Mouse (Mus musculus): ENCODE results near the gene Xxylt1. TPM values are rescaled to one million over a fixed set of nuclear protein-coding genes. Genes with fewer than 3 reads are reported as not detected.

Xxylt1 gene
- total and polyA plus RNA-seq, 3 experiments = 12.8 to 164 (median 26.6) TPM

- no peak for DNase-seq (ENCODE audit: low read depth, low spot score)
- H3K27me3 ChIP-seq (ENCODE audit: control insufficient read depth in 1 of 2, insufficient read depth in 2 of 2, low read length in 2 of 2) = no peaks in the 10 kb centered on the region
- TF ChIP-seq GABPA (IDR thresholded peaks at IDR 0.05; ENCODE audit: low read depth, low read length) = no peak
- no peak for TF ChIP-seq MAX (IDR thresholded peaks at IDR 0.05; ENCODE audit: low read length)
- TF ChIP-seq UBTF (IDR thresholded peaks at IDR 0.05; ENCODE audit: borderline replicate concordance, insufficient read depth, low read depth, low read length) = no peak
- TF ChIP-seq MYC (IDR thresholded peaks at IDR 0.05; ENCODE audit: low read depth, low read length) = no peak
- TF ChIP-seq ETS1 (IDR thresholded peaks at IDR 0.05; ENCODE audit: low read depth, low read length) = no peak
- no peak for TF ChIP-seq GATA1 (IDR thresholded peaks at IDR 0.05; ENCODE audit: low read depth, low read length)
- no peak for TF ChIP-seq RAD21 (IDR thresholded peaks at IDR 0.05; ENCODE audit: low read depth, low read length)
- H3K36me3 ChIP-seq (ENCODE audit: control insufficient read depth in 1 of 2, insufficient read depth in 2 of 2, low read length in 2 of 2) = no peaks in the 10 kb centered on the region
- no peak overlapping the region for H3K9ac ChIP-seq (ENCODE audit: control insufficient read depth, low read depth, low read length, poor library complexity, severe bottlenecking)
- no peak overlapping the region for H3K4me3 ChIP-seq (ENCODE audit: control insufficient read depth in 1 of 2, insufficient read depth in 1 of 2, low read depth in 2 of 2, low read length in 2 of 2)
- no peaks in the 10 kb centered on the region for H3K4me1 ChIP-seq (ENCODE audit: control insufficient read depth in 1 of 2, insufficient read depth in 2 of 2, low read length in 2 of 2)
- no peak overlapping the region for H3K27ac ChIP-seq (ENCODE audit: control insufficient read depth, low read depth, low read length)
- H3K9me3 ChIP-seq (replicated peaks; ENCODE audit: insufficient read depth, low read length) = no peaks in the 10 kb centered on the region
- no peaks in the 10 kb centered on the region for H3K79me2 ChIP-seq (ENCODE audit: control insufficient read depth, insufficient read depth, low read length, poor library complexity)
Measured at GRCm38 (mm10) chr16:30961176-30961575, 120.1 kb downstream of the Xxylt1 start.

GRCm38 (mm10) chr16:30960266-30960665 is 121.0 kb downstream of the Xxylt1 start:
- Histone ChIP-seq H3K4me1 (ENCODE audit: control insufficient read depth in 1 of 2, insufficient read depth in 2 of 2, low read length in 2 of 2) (no peaks in the 10 kb centered on the region), H3K79me2 (ENCODE audit: control insufficient read depth, insufficient read depth, low read length, poor library complexity) (no peaks in the 10 kb centered on the region), H3K4me3 (ENCODE audit: control insufficient read depth in 1 of 2, insufficient read depth in 1 of 2, low read depth in 2 of 2, low read length in 2 of 2) (no peak overlapping the region), H3K36me3 (ENCODE audit: control insufficient read depth in 1 of 2, insufficient read depth in 2 of 2, low read length in 2 of 2) (no peaks in the 10 kb centered on the region), H3K27me3 (ENCODE audit: control insufficient read depth in 1 of 2, insufficient read depth in 2 of 2, low read length in 2 of 2) (no peaks in the 10 kb centered on the region), H3K9me3 (replicated peaks; ENCODE audit: insufficient read depth, low read length) (no peaks in the 10 kb centered on the region), H3K27ac (ENCODE audit: control insufficient read depth, low read depth, low read length) (no peak overlapping the region), H3K9ac (ENCODE audit: control insufficient read depth, low read depth, low read length, poor library complexity, severe bottlenecking) (no peak overlapping the region)
- TF ChIP-seq BHLHE40 (IDR thresholded peaks at IDR 0.05; ENCODE audit: borderline replicate concordance, low read depth, low read length) (no peak), MYC (IDR thresholded peaks at IDR 0.05; ENCODE audit: low read depth, low read length) (no peak), JUND (IDR thresholded peaks at IDR 0.05; ENCODE audit: low read depth, low read length) (no peak), ZKSCAN1 (IDR thresholded peaks at IDR 0.05; ENCODE audit: low read depth, low read length) (no peak), GATA1 (IDR thresholded peaks at IDR 0.05; ENCODE audit: low read depth, low read length) (no peak), USF2 (IDR thresholded peaks at IDR 0.05; ENCODE audit: borderline replicate concordance in 1 of 2, insufficient read depth in 1 of 2, low read depth in 1 of 2, low read length in 2 of 2) (no peak), TBP (IDR thresholded peaks at IDR 0.05; ENCODE audit: low read depth, low read length) (no peak), SMC3 (IDR thresholded peaks at IDR 0.05; ENCODE audit: low read depth, low read length) (no peak), MEF2A (IDR thresholded peaks at IDR 0.05; ENCODE audit: extremely low read depth, insufficient replicate concordance, low read depth, low read length, poor library complexity, severe bottlenecking) (no peak), RCOR1 (IDR thresholded peaks at IDR 0.05; ENCODE audit: low read depth, low read length) (no peak), ZMIZ1 (IDR thresholded peaks at IDR 0.05; ENCODE audit: low read depth, low read length) (no peak), MAZ (IDR thresholded peaks at IDR 0.05; ENCODE audit: low read depth, low read length) (no peak), MYB (IDR thresholded peaks at IDR 0.05; ENCODE audit: low read depth, low read length) (no peak)
- DNase-seq (ENCODE audit: low read depth, low spot score) = no peak

Measured in MEL (cell line).